Mouse (Mus musculus) midbrain, embryonic 11.5 days (tissue): ENCODE measurements at regions not wholly inside any gene's neighbourhood (a gene's known extent, or its start where the extent isn't known, plus 50 kb on each side); places are given as distances from the start of the nearest gene placed in this dataset.
A peak's percentile ranks its signal among the peaks of the same experiment; 100 is the strongest.

ENCODE experiments used
- ATAC-seq: fragments of 200-750 bp; cut with Nextera tagmentation; 2 replicates; pipeline ENCODE4 v1.8.0; 2017; ENCODE audit warnings: moderate TSS enrichment, moderate library complexity; ENCODE audit not compliant: low FRiP score
- DNase-seq: peaks from one replicate; pipeline ENCODE4 v3.0.0; 2015; ENCODE audit warnings: low spot score; ENCODE audit errors: missing footprints
- H3K27ac ChIP-seq: fragments of 300-500 bp; sonication (generic); 2 replicates; pipeline ENCODE4 v1.5.1; 2014; ENCODE audit warnings: low read depth, low read length
- H3K27me3 ChIP-seq: fragments of 300-500 bp; sonication (generic); 2 replicates; pipeline ENCODE4 v1.6.1; 2014; ENCODE audit warnings: mild to moderate bottlenecking, low read length, moderate library complexity, mixed read lengths; ENCODE audit not compliant: control insufficient read depth, insufficient read depth
- H3K36me3 ChIP-seq: fragments of 300-500 bp; sonication (generic); 2 replicates; pipeline ENCODE4 v1.6.1; 2014; ENCODE audit warnings: mild to moderate bottlenecking, low read length, moderate library complexity, mixed read lengths; ENCODE audit not compliant: control insufficient read depth, insufficient read depth
- H3K4me1 ChIP-seq: fragments of 300-500 bp; sonication (generic); 2 replicates; pipeline ENCODE4 v1.6.1; 2014; ENCODE audit warnings: low read length; ENCODE audit not compliant: control insufficient read depth, insufficient read depth
- H3K4me2 ChIP-seq: fragments of 300-500 bp; sonication (generic); 2 replicates; pipeline ENCODE4 v1.6.1; 2014; ENCODE audit warnings: mild to moderate bottlenecking, moderate library complexity
- H3K4me3 ChIP-seq: fragments of 300-500 bp; sonication (generic); 2 replicates; pipeline ENCODE4 v1.5.1; 2014; ENCODE audit warnings: low read depth, low read length
- H3K9ac ChIP-seq: fragments of 300-500 bp; sonication (generic); 2 replicates; pipeline ENCODE4 v1.6.1; 2014; ENCODE audit warnings: low read length
- H3K9me3 ChIP-seq: fragments of 300-500 bp; sonication (generic); 2 replicates; pipeline ENCODE4 v1.6.1; 2016; ENCODE audit warnings: low read length; ENCODE audit not compliant: control insufficient read depth
- WGBS: fragments of 180-500 bp; shearing (Covaris S2); extraction: QIAGEN DNeasy Blood & Tissue Kit; methylation state at CpG from one replicate; pipeline ENCODE4 v1.1.7; 2014; 5-methylcytosine and 5-hydroxymethylcytosine counted together

DNA sequence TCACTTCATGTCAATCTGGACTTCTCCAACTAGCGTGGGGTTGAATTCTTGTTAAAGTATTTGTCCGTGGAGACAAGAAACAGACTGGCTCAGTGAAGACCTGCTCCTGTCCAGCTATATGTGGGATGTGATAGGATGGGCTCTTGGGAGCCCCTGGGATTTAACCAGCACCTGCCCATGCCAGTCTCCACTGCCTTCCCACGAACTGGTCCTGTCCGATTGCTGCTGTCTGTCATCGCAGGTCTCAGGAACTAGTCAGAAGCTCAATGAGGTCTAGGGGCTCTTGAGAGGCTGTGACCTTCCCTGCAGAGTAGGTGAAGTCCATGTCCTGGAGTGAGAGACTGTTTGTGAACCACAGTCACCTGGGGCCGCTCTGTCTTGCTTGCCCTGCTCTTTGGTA, 62.8 kb upstream of the Lrpap1 start:
- ATAC-seq (no peak), DNase-seq (no peak)
- no peaks in the 10 kb centered on the region for H3K36me3 ChIP-seq
- 91% methylated on average over 6 of the region's 6 CpGs for WGBS
- H3K4me3 ChIP-seq: no peak overlapping the region
- no peak overlapping the region for H3K4me2 ChIP-seq
- H3K27ac ChIP-seq: no peak overlapping the region
- H3K4me1 ChIP-seq: no peaks in the 10 kb centered on the region
- no peaks in the 10 kb centered on the region; the same call in 1 of the 2 replicates for H3K9me3 ChIP-seq
- no peaks in the 10 kb centered on the region for H3K27me3 ChIP-seq
- H3K9ac ChIP-seq: no peak overlapping the region

- WGBS: 88% methylated on average over 8 of the region's 8 CpGs
- DNase-seq: no peak
- H3K27me3 ChIP-seq: no peaks in the 10 kb centered on the region
- H3K4me3 ChIP-seq: no peak overlapping the region
- H3K4me2 ChIP-seq: no peak overlapping the region
- H3K4me1 ChIP-seq: no peaks in the 10 kb centered on the region
- no peaks in the 10 kb centered on the region; the same call in 1 of the 2 replicates for H3K9me3 ChIP-seq
- no peak overlapping the region for H3K9ac ChIP-seq
- no peak overlapping the region for H3K27ac ChIP-seq
- no peaks in the 10 kb centered on the region for H3K36me3 ChIP-seq
- no peak for ATAC-seq
These were observed 60.4 kb upstream of the Lrpap1 start for GRCm38 (mm10) chr5:35165993-35166392.

- Histone ChIP-seq H3K9me3 (no peaks in the 10 kb centered on the region; the same call in 1 of the 2 replicates), H3K4me3 (no peak overlapping the region), H3K27me3 (no peaks in the 10 kb centered on the region), H3K4me1 (no peaks in the 10 kb centered on the region), H3K27ac (no peak overlapping the region), H3K36me3 (no peaks in the 10 kb centered on the region), H3K4me2 (no peak overlapping the region), H3K9ac (no peak overlapping the region)
- no peak for ATAC-seq
- WGBS: 67% methylated on average over 2 of the region's 2 CpGs
- DNase-seq: no peak
These were observed 59.9 kb upstream of the Lrpap1 start for GRCm38 (mm10) chr5:35165459-35165858.

- DNase-seq: peak; percentile 41
These were observed 57.0 kb upstream of the Lrpap1 start for GRCm38 (mm10) chr5:35162607-35163006.

GRCm38 (mm10) chr5:35162120-35162519, 56.6 kb upstream of the Lrpap1 start:
- 83% methylated on average over 3 of the region's 3 CpGs for WGBS
- Histone ChIP-seq H3K27me3 (no peaks in the 10 kb centered on the region), H3K4me3 (no peak overlapping the region), H3K27ac (no peak overlapping the region), H3K4me2 (no peak overlapping the region), H3K4me1 (no peaks in the 10 kb centered on the region), H3K9ac (no peak overlapping the region), H3K9me3 (no peaks in the 10 kb centered on the region), H3K36me3 (no peaks in the 10 kb centered on the region)
- DNase-seq (peak; percentile 39), ATAC-seq (no peak)

More at GRCm38 (mm10) chr5:35162607-35163006, 57.0 kb upstream of the Lrpap1 start:
- no peaks in the 10 kb centered on the region; the same call in 1 of the 2 replicates for H3K9me3 ChIP-seq
- no peaks in the 10 kb centered on the region for H3K27me3 ChIP-seq
- no peak for ATAC-seq
- no peaks in the 10 kb centered on the region for H3K4me1 ChIP-seq
- WGBS: 94% methylated on average over 4 of the region's 4 CpGs
- no peaks in the 10 kb centered on the region for H3K36me3 ChIP-seq
- no peak overlapping the region for H3K4me2 ChIP-seq
- no peak overlapping the region for H3K27ac ChIP-seq
- no peak overlapping the region for H3K4me3 ChIP-seq
- no peak overlapping the region for H3K9ac ChIP-seq

DNA sequence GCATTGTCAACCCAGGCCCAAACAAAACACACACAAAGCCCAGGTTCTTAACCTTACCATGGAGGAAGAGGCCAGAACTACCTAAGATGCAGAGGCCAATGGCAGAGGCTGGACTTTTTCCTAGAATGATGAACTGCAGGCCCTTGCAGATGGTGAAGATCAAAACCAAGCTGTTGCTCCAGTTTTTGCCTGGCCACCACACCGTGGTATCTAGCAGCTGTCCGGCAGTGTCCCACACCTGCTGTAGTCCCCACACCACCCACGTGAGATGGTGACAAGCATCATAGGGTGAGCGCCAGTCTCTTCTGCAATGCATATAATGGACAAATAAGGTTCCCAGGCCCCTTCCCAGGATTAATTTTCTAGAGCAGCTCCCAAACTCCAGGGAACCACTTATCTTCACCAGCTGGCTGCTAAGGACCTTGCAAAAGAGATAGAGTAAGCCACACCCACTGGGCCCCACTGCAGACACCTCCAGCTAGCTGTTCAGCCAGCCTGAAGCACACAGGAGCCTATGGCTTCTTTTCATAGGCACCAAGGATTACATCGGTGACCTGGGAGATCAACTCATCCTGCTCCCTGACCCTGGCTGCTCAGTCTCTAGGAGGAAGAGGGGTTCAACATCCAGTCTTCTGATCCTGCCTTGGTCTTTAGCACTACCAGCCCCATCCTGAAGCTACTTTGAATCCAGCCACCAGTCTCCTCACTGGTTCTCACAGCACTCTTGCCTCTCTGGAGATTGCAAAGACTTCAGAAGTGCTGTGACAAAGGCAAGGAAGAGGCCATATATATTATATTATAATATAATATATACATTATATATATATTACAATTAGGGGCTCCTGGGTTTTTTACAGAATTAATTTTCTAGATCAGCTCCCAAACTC, 55.6 kb upstream of the Lrpap1 start:
- Histone ChIP-seq H3K36me3 (no peaks in the 10 kb centered on the region), H3K27ac (no peak overlapping the region), H3K9ac (no peak overlapping the region), H3K4me3 (no peak overlapping the region), H3K9me3 (no peaks in the 10 kb centered on the region), H3K27me3 (no peaks in the 10 kb centered on the region), H3K4me2 (no peak overlapping the region), H3K4me1 (no peaks in the 10 kb centered on the region)
- ATAC-seq: no peak
- DNase-seq: peak; percentile 73
- WGBS: 78% methylated on average over 5 of the region's 5 CpGs

GRCm38 (mm10) chr5:35159854-35160253, 54.3 kb upstream of the Lrpap1 start:
- no peak overlapping the region for H3K27ac ChIP-seq
- DNase-seq: peak; percentile 47

DNA sequence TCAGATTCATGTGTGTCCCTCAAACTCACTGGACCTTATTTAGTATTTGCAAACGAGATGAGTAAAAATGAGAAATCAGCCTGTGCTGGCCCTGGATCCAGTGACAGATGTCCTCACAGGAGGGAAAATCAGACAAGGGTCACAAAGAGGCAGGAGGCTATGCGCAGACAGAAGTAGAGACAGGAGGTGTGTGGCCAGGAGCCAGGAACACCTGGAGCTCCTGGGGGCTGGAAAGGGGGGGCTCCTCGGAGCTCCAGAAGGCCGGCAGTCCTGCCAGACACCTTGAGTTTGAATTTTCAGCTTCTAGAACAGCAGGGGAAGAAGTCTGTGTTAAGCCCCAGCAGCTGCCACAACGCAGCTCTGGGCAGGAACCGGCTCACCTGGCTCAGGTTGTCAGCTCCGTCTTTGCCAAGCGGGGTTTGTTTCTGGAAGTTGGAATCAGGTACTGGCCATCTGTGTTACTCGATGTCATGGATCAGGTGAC, 53.7 kb upstream of the Lrpap1 start:
- no peaks in the 10 kb centered on the region for H3K36me3 ChIP-seq
- no peak overlapping the region for H3K27ac ChIP-seq
- no peaks in the 10 kb centered on the region for H3K4me1 ChIP-seq
- ATAC-seq (no peak), DNase-seq (peak; percentile 23)
- H3K9ac ChIP-seq: no peak overlapping the region
- H3K4me2 ChIP-seq: no peak overlapping the region
- 60% methylated on average over 9 of the region's 9 CpGs for WGBS
- no peaks in the 10 kb centered on the region for H3K9me3 ChIP-seq
- H3K27me3 ChIP-seq: no peaks in the 10 kb centered on the region
- H3K4me3 ChIP-seq: no peak overlapping the region

More at GRCm38 (mm10) chr5:35159854-35160253, 54.3 kb upstream of the Lrpap1 start:
- Histone ChIP-seq H3K9ac (no peak overlapping the region), H3K4me2 (no peak overlapping the region), H3K36me3 (no peaks in the 10 kb centered on the region), H3K4me3 (no peak overlapping the region), H3K27me3 (no peaks in the 10 kb centered on the region), H3K9me3 (no peaks in the 10 kb centered on the region), H3K4me1 (no peaks in the 10 kb centered on the region)
- 90% methylated on average over 4 of the region's 4 CpGs for WGBS
- no peak for ATAC-seq

GRCm38 (mm10) chr5:35158346-35159047, 52.9 kb upstream of the Lrpap1 start:
- WGBS: 72% methylated on average over 8 of the region's 8 CpGs
- no peak overlapping the region; the same call in 1 of the 2 replicates for H3K27ac ChIP-seq
- H3K9me3 ChIP-seq: no peaks in the 10 kb centered on the region
- no peak overlapping the region for H3K4me2 ChIP-seq
- ATAC-seq: no peak
- DNase-seq: peak; percentile 85
- no peaks in the 10 kb centered on the region for H3K4me1 ChIP-seq
- H3K9ac ChIP-seq: no peak overlapping the region
- no peaks in the 10 kb centered on the region for H3K27me3 ChIP-seq
- H3K4me3 ChIP-seq: no peak overlapping the region
- H3K36me3 ChIP-seq: no peaks in the 10 kb centered on the region
